Mouse (Mus musculus): ENCODE results near the gene Gm3336. TPM values are rescaled to one million over a fixed set of nuclear protein-coding genes. Genes with fewer than 3 reads are reported as not detected.
A peak's percentile ranks its signal among the peaks of the same experiment; 100 is the strongest.

Gene Gm3336
- polyA plus RNA-seq, 1 experiment from 2014 or later, result not detected

GRCm38 (mm10) chr8:70765838-70766570 is 47.7 kb downstream of the Gm3336 start:
- WGBS, result 2% methylated on average over 34 of the region's 34 CpGs
- H3K27ac ChIP-seq (replicated peaks), result peak overlapping the region; percentile 72
- H3K27me3 ChIP-seq (replicated peaks; ENCODE audit: low read depth, poor library complexity, severe bottlenecking), result peaks cover 17% of the 10 kb centered on the region
- no peaks in the 10 kb centered on the region for H3K9me3 ChIP-seq
- peak; percentile 54 for DNase-seq (ENCODE audit: low spot score)
- H3K4me1 ChIP-seq, result peaks cover 44% of the 10 kb centered on the region
- H3K4me3 ChIP-seq, result peak overlapping the region; percentile 61
- H3K36me3 ChIP-seq (replicated peaks), result peaks cover 36% of the 10 kb centered on the region

GRCm38 (mm10) chr8:70766571-70767440 is 48.5 kb downstream of the Gm3336 start:
- H3K36me3 ChIP-seq (replicated peaks), result peaks cover 44% of the 10 kb centered on the region
- peak overlapping the region; percentile 72 for H3K27ac ChIP-seq (replicated peaks)
- no peaks in the 10 kb centered on the region for H3K9me3 ChIP-seq
- DNase-seq (ENCODE audit: low spot score), result peak; percentile 80
- peaks cover 36% of the 10 kb centered on the region for H3K4me1 ChIP-seq
- peaks cover 17% of the 10 kb centered on the region for H3K27me3 ChIP-seq (replicated peaks; ENCODE audit: low read depth, poor library complexity, severe bottlenecking)
- H3K4me3 ChIP-seq, result peak overlapping the region; percentile 61
- 8% methylated on average over 21 of the region's 21 CpGs for WGBS

- no peak for DNase-seq (ENCODE audit: low spot score)
- Histone ChIP-seq H3K4me1 (peaks cover 36% of the 10 kb centered on the region), H3K27me3 (replicated peaks; ENCODE audit: low read depth, poor library complexity, severe bottlenecking) (peaks cover 17% of the 10 kb centered on the region), H3K9me3 (no peaks in the 10 kb centered on the region), H3K27ac (replicated peaks) (no peak overlapping the region), H3K36me3 (replicated peaks) (peaks cover 51% of the 10 kb centered on the region), H3K4me3 (no peak overlapping the region)
- WGBS, result 76% methylated on average over 6 of the region's 6 CpGs
Observed at GRCm38 (mm10) chr8:70767503-70767902, 49.2 kb downstream of the Gm3336 start.

- WGBS, result 95% methylated on average over 32 of the region's 32 CpGs
- DNase-seq (ENCODE audit: low spot score), result no peak
- no peak overlapping the region; the same call in 1 of the 2 replicates for H3K4me3 ChIP-seq
- H3K4me1 ChIP-seq, result peaks cover 37% of the 10 kb centered on the region
- H3K9me3 ChIP-seq, result no peaks in the 10 kb centered on the region
- H3K36me3 ChIP-seq (replicated peaks), result peaks cover 59% of the 10 kb centered on the region
- H3K27me3 ChIP-seq (replicated peaks; ENCODE audit: low read depth, poor library complexity, severe bottlenecking), result peaks cover 17% of the 10 kb centered on the region
- no peak overlapping the region for H3K27ac ChIP-seq (replicated peaks)
Observed at GRCm38 (mm10) chr8:70768231-70768776, 50.0 kb downstream of the Gm3336 start.

GRCm38 (mm10) chr8:70768956-70769355 is 50.6 kb downstream of the Gm3336 start:
- H3K4me1 ChIP-seq, result peaks cover 43% of the 10 kb centered on the region
- WGBS, result 85% methylated on average over 16 of the region's 16 CpGs
- peaks cover 66% of the 10 kb centered on the region for H3K36me3 ChIP-seq (replicated peaks)
- no peak overlapping the region for H3K27ac ChIP-seq (replicated peaks)
- peaks cover 17% of the 10 kb centered on the region for H3K27me3 ChIP-seq (replicated peaks; ENCODE audit: low read depth, poor library complexity, severe bottlenecking)
- no peaks in the 10 kb centered on the region for H3K9me3 ChIP-seq
- DNase-seq (ENCODE audit: low spot score), result no peak
- H3K4me3 ChIP-seq, result peak overlapping the region; percentile 17; the same call in 1 of the 2 replicates

GRCm38 (mm10) chr8:70769359-70769758 is 51.0 kb downstream of the Gm3336 start:
- Histone ChIP-seq H3K4me1 (peaks cover 47% of the 10 kb centered on the region), H3K36me3 (replicated peaks) (peaks cover 70% of the 10 kb centered on the region), H3K27ac (replicated peaks) (no peak overlapping the region), H3K4me3 (peak overlapping the region; percentile 17; the same call in 1 of the 2 replicates), H3K9me3 (no peaks in the 10 kb centered on the region), H3K27me3 (replicated peaks; ENCODE audit: low read depth, poor library complexity, severe bottlenecking) (peaks cover 17% of the 10 kb centered on the region)
- WGBS, result 7% methylated on average over 26 of the region's 26 CpGs
- peak; percentile 97 for DNase-seq (ENCODE audit: low spot score)

- Histone ChIP-seq H3K4me1 (peaks cover 52% of the 10 kb centered on the region), H3K27ac (replicated peaks) (no peak overlapping the region), H3K36me3 (replicated peaks) (peaks cover 75% of the 10 kb centered on the region), H3K4me3 (peak overlapping the region; percentile 17; the same call in 1 of the 2 replicates), H3K27me3 (replicated peaks; ENCODE audit: low read depth, poor library complexity, severe bottlenecking) (peaks cover 17% of the 10 kb centered on the region), H3K9me3 (no peaks in the 10 kb centered on the region)
- no peak for DNase-seq (ENCODE audit: low spot score)
- WGBS, result 73% methylated on average over 12 of the region's 12 CpGs
Observed at GRCm38 (mm10) chr8:70769858-70770257, 51.5 kb downstream of the Gm3336 start.

GRCm38 (mm10) chr8:70770748-70771147 is 52.4 kb downstream of the Gm3336 start:
- 95% methylated on average over 13 of the region's 13 CpGs for WGBS
- Histone ChIP-seq H3K4me1 (peaks cover 56% of the 10 kb centered on the region), H3K9me3 (no peaks in the 10 kb centered on the region), H3K36me3 (replicated peaks) (peaks cover 81% of the 10 kb centered on the region), H3K27me3 (replicated peaks; ENCODE audit: low read depth, poor library complexity, severe bottlenecking) (peaks cover 9% of the 10 kb centered on the region), H3K4me3 (0 out of 2 replicates have a peak overlapping the region, but pooled peaks have one; percentile 4), H3K27ac (replicated peaks) (no peak overlapping the region)
- DNase-seq (ENCODE audit: low spot score), result no peak

GRCm38 (mm10) chr8:70771217-70771616 is 52.9 kb downstream of the Gm3336 start:
- peaks cover 81% of the 10 kb centered on the region for H3K36me3 ChIP-seq (replicated peaks)
- no peaks in the 10 kb centered on the region for H3K9me3 ChIP-seq
- H3K4me3 ChIP-seq, result no peak overlapping the region
- H3K27ac ChIP-seq (replicated peaks), result no peak overlapping the region
- H3K4me1 ChIP-seq, result peaks cover 55% of the 10 kb centered on the region
- 0 out of 2 replicates have a peak, but pooled peaks cover 6% of the 10 kb centered on the region for H3K27me3 ChIP-seq (replicated peaks; ENCODE audit: low read depth, poor library complexity, severe bottlenecking)
- WGBS, result 91% methylated on average over 7 of the region's 7 CpGs
- no peak for DNase-seq (ENCODE audit: low spot score)

GRCm38 (mm10) chr8:70772075-70772474 is 53.7 kb downstream of the Gm3336 start:
- 95% methylated on average over 13 of the region's 13 CpGs for WGBS

More at GRCm38 (mm10) chr8:70772075-70772474, 53.7 kb downstream of the Gm3336 start:
- Histone ChIP-seq H3K9me3 (no peaks in the 10 kb centered on the region), H3K27ac (replicated peaks) (no peak overlapping the region), H3K4me1 (peaks cover 46% of the 10 kb centered on the region), H3K27me3 (replicated peaks; ENCODE audit: low read depth, poor library complexity, severe bottlenecking) (0 out of 2 replicates have a peak, but pooled peaks cover 6% of the 10 kb centered on the region), H3K36me3 (replicated peaks) (peaks cover 81% of the 10 kb centered on the region), H3K4me3 (no peak overlapping the region)
- no peak for DNase-seq (ENCODE audit: low spot score)

Data from embryonic facial prominence, embryonic 10.5 days (tissue).